Mouse (Mus musculus) kidney, postnatal 0 days (tissue): ENCODE data around the gene Klrb1b. TPM values are rescaled to one million over a fixed set of nuclear protein-coding genes. Genes with fewer than 3 reads are reported as not detected.
"Not testable (repeated sequence)": the region's sequence is repeated elsewhere in the genome, so short reads cannot be mapped to it uniquely, and the experiment has no call there.

Experiments used
- ATAC-seq: fragments of 200-750 bp; cut with Nextera tagmentation; replicated peaks from 2 replicates; pipeline ENCODE4 v1.8.0; 2017; ENCODE audit warnings: low read depth, moderate number of reproducible peaks, moderate TSS enrichment, moderate library complexity; ENCODE audit not compliant: low FRiP score
- DNase-seq: peaks from one replicate; pipeline ENCODE4 v3.0.0-alpha.2; 2016; ENCODE audit warnings: low spot score
- H3K27ac ChIP-seq: fragments of 300-500 bp; sonication (generic); 2 replicates; pipeline ENCODE4 v1.5.1; 2014; ENCODE audit warnings: mild to moderate bottlenecking
- H3K27me3 ChIP-seq: fragments of 300-500 bp; sonication (generic); 2 replicates; pipeline ENCODE4 v1.6.1; 2014; ENCODE audit warnings: low read length, mixed read lengths; ENCODE audit not compliant: insufficient read depth
- H3K36me3 ChIP-seq: fragments of 300-500 bp; sonication (generic); 2 replicates; pipeline ENCODE4 v1.6.1; 2014; ENCODE audit warnings: low read length, mixed read lengths; ENCODE audit not compliant: insufficient read depth
- H3K4me1 ChIP-seq: fragments of 300-500 bp; sonication (generic); replicated peaks from 2 replicates; pipeline ENCODE4 v1.6.1; 2014; ENCODE audit warnings: antibody characterized with exemption, low read length, mixed read lengths; ENCODE audit not compliant: insufficient read depth
- H3K4me2 ChIP-seq: fragments of 300-500 bp; sonication (generic); 2 replicates; pipeline ENCODE4 v1.6.1; 2014; ENCODE audit warnings: mild to moderate bottlenecking, low read length, moderate library complexity, mixed read lengths
- H3K4me3 ChIP-seq: fragments of 300-500 bp; sonication (generic); replicated peaks from 2 replicates; pipeline ENCODE4 v1.5.1; 2014; ENCODE audit warnings: low read depth, low read length
- H3K9ac ChIP-seq: fragments of 300-500 bp; sonication (generic); 2 replicates; pipeline ENCODE4 v1.6.1; 2014; ENCODE audit warnings: low read depth, low read length
- H3K9me3 ChIP-seq: fragments of 300-500 bp; sonication (generic); replicated peaks from 2 replicates; pipeline ENCODE4 v1.6.1; 2016; ENCODE audit warnings: low read length, inconsistent platforms, mixed read lengths
- CTCF ChIP-seq: IDR thresholded peaks from 2 replicates; pipeline ENCODE4 v1.5.1; 2016; ENCODE audit warnings: antibody characterized with exemption, low read depth, mild to moderate bottlenecking, moderate library complexity
- WGBS: fragments of 180-500 bp; shearing (Covaris S2); extraction: QIAGEN DNeasy Blood & Tissue Kit; methylation state at CpG from one replicate; pipeline ENCODE4 v1.1.7; 2014; 5-methylcytosine and 5-hydroxymethylcytosine counted together
- polyA plus RNA-seq: library from polyadenylated mRNA; unstranded; fragments of >200 nt; fragmentation: Nextera tagmentation; extraction: Ambion mirVana; gene quantifications from 2 replicates; pipeline ENCODE4 v1.2.1, GENCODE M21; 2015

Gene Klrb1b
- polyA plus RNA-seq, 1 experiment from 2014 or later: not detected

DNA sequence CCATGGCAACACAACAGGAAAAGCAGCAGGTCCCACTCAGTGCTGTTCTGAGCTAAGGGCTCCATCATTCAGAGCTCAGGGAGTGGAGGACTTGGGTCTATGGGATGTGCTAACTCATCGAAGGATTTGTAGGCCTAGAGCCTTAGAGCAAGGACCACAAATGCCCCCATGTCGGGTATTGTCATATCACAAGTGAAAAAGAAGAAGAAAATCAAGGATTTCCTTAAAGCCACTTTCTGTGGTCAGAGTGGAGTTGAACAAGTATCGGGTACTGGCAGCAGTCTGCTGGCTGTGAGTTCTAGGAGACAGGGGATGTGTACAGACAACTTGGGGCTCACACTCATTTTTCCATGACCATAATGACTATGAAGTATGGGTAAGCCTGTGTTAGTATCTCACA, 650 bp upstream of the Klrb1b start:
- no peak overlapping the region for H3K27ac ChIP-seq
- H3K36me3 ChIP-seq: no peaks in the 10 kb centered on the region
- DNase-seq: no peak
- no peaks in the 10 kb centered on the region for H3K4me1 ChIP-seq
- WGBS: 86% methylated on average over 3 of the region's 3 CpGs
- no peak for ATAC-seq
- H3K27me3 ChIP-seq: no peaks in the 10 kb centered on the region
- no peak overlapping the region for H3K4me3 ChIP-seq
- no peak for TF ChIP-seq CTCF
- no peak overlapping the region for H3K9ac ChIP-seq
- no peaks in the 10 kb centered on the region for H3K9me3 ChIP-seq
- no peak overlapping the region for H3K4me2 ChIP-seq

- Histone ChIP-seq H3K4me2 (no peak overlapping the region), H3K9me3 (no peaks in the 10 kb centered on the region), H3K9ac (no peak overlapping the region), H3K4me3 (no peak overlapping the region), H3K4me1 (no peaks in the 10 kb centered on the region), H3K27me3 (no peaks in the 10 kb centered on the region), H3K27ac (no peak overlapping the region), H3K36me3 (no peaks in the 10 kb centered on the region)
- TF ChIP-seq CTCF: no peak
- DNase-seq (no peak), ATAC-seq (no peak)
- 82% methylated on average over 4 of the region's 4 CpGs for WGBS
Observed at GRCm38 (mm10) chr6:128818083-128818802, 7.9 kb downstream of the Klrb1b start.

DNA sequence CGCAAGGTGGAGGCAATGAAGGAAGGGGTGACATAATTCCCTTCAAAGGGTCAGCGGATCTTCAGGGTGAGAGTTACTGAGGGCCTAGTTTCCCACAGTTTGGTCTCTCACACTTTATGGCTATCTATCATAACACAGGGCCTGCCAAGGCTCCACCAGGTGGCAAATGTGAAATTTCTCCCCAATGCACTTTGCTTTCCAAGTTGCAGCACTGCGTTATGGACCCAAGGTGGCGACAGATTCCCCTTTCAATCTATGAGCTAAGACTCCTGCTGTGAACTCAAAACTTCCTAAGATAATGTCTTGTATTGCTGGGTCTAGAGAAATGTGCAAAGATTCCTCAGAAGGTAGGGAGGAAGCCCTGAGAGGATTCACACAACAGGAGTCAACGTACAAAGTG, 17.6 kb downstream of the Klrb1b start:
- H3K4me3 ChIP-seq: no peak overlapping the region
- no peak overlapping the region for H3K9ac ChIP-seq
- DNase-seq (peak; percentile 62), ATAC-seq (no peak)
- no peak overlapping the region for H3K27ac ChIP-seq
- H3K36me3 ChIP-seq: no peaks in the 10 kb centered on the region
- peak; percentile 67 for TF ChIP-seq CTCF
- WGBS: 92% methylated on average over 5 of the region's 5 CpGs
- H3K27me3 ChIP-seq: no peaks in the 10 kb centered on the region
- H3K4me1 ChIP-seq: no peaks in the 10 kb centered on the region
- no peak overlapping the region for H3K4me2 ChIP-seq
- H3K9me3 ChIP-seq: no peaks in the 10 kb centered on the region

- DNase-seq: peak; percentile 47
Observed at GRCm38 (mm10) chr6:128807021-128807420, 19.1 kb downstream of the Klrb1b start.

GRCm38 (mm10) chr6:128804823-128805640, 21.1 kb downstream of the Klrb1b start:
- H3K4me2 ChIP-seq, H3K9me3 ChIP-seq, H3K27ac ChIP-seq, H3K27me3 ChIP-seq, H3K4me1 ChIP-seq, H3K4me3 ChIP-seq, ATAC-seq, H3K36me3 ChIP-seq, H3K9ac ChIP-seq: not testable (repeated sequence)
- 64% methylated on average over 7 of the region's 7 CpGs for WGBS
- peak; percentile 83 for DNase-seq
- TF ChIP-seq CTCF: peak; percentile 72

More at GRCm38 (mm10) chr6:128807021-128807420, 19.1 kb downstream of the Klrb1b start:
- no peak for ATAC-seq
- Histone ChIP-seq H3K27ac (no peak overlapping the region), H3K27me3 (no peaks in the 10 kb centered on the region), H3K36me3 (no peaks in the 10 kb centered on the region), H3K9me3 (no peaks in the 10 kb centered on the region), H3K4me1 (no peaks in the 10 kb centered on the region), H3K4me3 (no peak overlapping the region), H3K4me2 (no peak overlapping the region), H3K9ac (no peak overlapping the region)
- peak; percentile 54 for TF ChIP-seq CTCF
- 77% methylated on average over 3 of the region's 3 CpGs for WGBS

DNA sequence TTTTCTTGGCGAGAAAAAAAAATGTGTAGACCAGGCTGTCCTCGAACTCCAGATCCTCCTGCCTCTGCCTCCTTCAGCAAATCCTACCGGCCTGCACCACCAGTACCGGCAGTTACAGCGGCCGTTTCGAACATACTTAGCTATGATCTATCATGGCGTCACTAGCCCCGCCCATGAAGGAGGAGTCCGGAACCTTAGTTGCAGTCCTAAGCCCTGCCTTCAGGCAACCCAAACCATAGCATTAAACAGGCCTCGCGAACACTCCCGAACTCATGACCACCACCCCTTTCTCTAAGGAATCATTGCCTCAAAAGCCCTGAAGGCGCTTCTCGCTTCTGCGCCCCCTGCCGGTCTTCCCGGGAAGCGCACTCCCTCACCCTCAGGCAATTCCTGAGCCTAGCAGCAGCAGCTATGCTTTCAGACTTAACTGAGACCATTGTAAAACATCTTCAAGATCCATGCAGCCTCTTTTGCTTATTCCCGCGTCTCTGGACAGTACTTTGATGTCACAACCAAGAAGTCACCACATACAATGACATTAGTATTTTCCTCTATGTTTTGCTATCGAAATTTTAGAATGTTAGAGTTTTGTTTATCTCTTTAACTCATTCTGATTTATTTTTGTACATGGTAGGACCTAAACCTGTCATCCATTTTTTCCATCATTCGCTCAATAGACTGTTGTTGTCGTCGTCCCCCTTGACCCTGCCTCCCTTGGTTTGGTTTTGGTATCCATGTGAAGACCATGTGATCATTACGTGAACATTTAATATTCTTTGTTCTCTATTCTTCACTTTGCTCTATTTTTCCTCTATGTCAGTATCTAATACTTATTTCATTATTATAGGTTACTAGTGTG, 22.9 kb downstream of the Klrb1b start:
- no peaks in the 10 kb centered on the region for H3K9me3 ChIP-seq
- no peak overlapping the region for H3K9ac ChIP-seq
- H3K36me3 ChIP-seq: no peaks in the 10 kb centered on the region
- peak; percentile 99 for TF ChIP-seq CTCF
- no peaks in the 10 kb centered on the region for H3K27me3 ChIP-seq
- no peaks in the 10 kb centered on the region for H3K4me1 ChIP-seq
- peak overlapping the region; percentile 40 for H3K4me3 ChIP-seq
- peak; percentile 95 for ATAC-seq
- H3K4me2 ChIP-seq: peak overlapping the region; percentile 62
- peak; percentile 99 for DNase-seq
- no peak overlapping the region for H3K27ac ChIP-seq
- WGBS: 6% methylated on average over 26 of the region's 26 CpGs
